Mouse (Mus musculus) activated CD4-positive, CD25-positive, alpha-beta regulatory T cell, adult 4 months (primary cell): ENCODE measurements around the gene Pik3r2. TPM values are rescaled to one million over a fixed set of nuclear protein-coding genes. Genes with fewer than 3 reads are reported as not detected.

ENCODE experiments used
- ATAC-seq: one replicate; pipeline ENCODE4 v1.8.0; 2017
- polyA plus RNA-seq, 2 experiments: library from polyadenylated mRNA; unstranded; fragments of 100-300 nt; shearing (Covaris generic); gene quantifications; one replicate each; pipeline ENCODE4 v1.2.1; 2017

Gene Pik3r2
- polyA plus RNA-seq, 2 experiments from 2014 or later, result 3.9 to 5.1 TPM

- no peak for ATAC-seq
Measured at GRCm38 (mm10) chr8:70756476-70757040, 20.0 kb downstream of the Pik3r2 start.

GRCm38 (mm10) chr8:70755661-70756475 lies 20.6 kb downstream of the Pik3r2 start:
- no peak for ATAC-seq

- peak; percentile 13 for ATAC-seq
Measured at GRCm38 (mm10) chr8:70754871-70755660, 21.4 kb downstream of the Pik3r2 start.

GRCm38 (mm10) chr8:70754043-70754870 lies 22.3 kb downstream of the Pik3r2 start, which contains the start of gene Rab3a:
Gene Rab3a, plus strand, starts transcription at chr8:70754679.
- ATAC-seq, result peak; percentile 98

GRCm38 (mm10) chr8:70753151-70753550 lies 23.4 kb downstream of the Pik3r2 start:
- no peak for ATAC-seq

- no peak for ATAC-seq
Measured at GRCm38 (mm10) chr8:70752000-70752764, 24.3 kb downstream of the Pik3r2 start.

- no peak for ATAC-seq
Measured at GRCm38 (mm10) chr8:70750128-70750680, 26.3 kb downstream of the Pik3r2 start.

- ATAC-seq, result no peak
Measured at GRCm38 (mm10) chr8:70749097-70749674, 27.3 kb downstream of the Pik3r2 start.

GRCm38 (mm10) chr8:70748246-70749096 lies 28.0 kb downstream of the Pik3r2 start:
- ATAC-seq, result no peak

GRCm38 (mm10) chr8:70747211-70747890 lies 29.2 kb downstream of the Pik3r2 start:
- ATAC-seq, result no peak

- no peak for ATAC-seq
Measured at GRCm38 (mm10) chr8:70746676-70747075, 29.8 kb downstream of the Pik3r2 start.

- ATAC-seq, result no peak
Measured at GRCm38 (mm10) chr8:70745691-70746220, 30.8 kb downstream of the Pik3r2 start.

- peak; percentile 44 for ATAC-seq
Measured at GRCm38 (mm10) chr8:70744806-70745205, 31.7 kb downstream of the Pik3r2 start.

GRCm38 (mm10) chr8:70743656-70744590 lies 32.6 kb downstream of the Pik3r2 start:
- ATAC-seq, result peak; percentile 47

GRCm38 (mm10) chr8:70742981-70743655 lies 33.4 kb downstream of the Pik3r2 start:
- no peak for ATAC-seq

- ATAC-seq, result no peak
Measured at GRCm38 (mm10) chr8:70742176-70742575, 34.3 kb downstream of the Pik3r2 start.

GRCm38 (mm10) chr8:70741661-70742060 lies 34.9 kb downstream of the Pik3r2 start:
- no peak for ATAC-seq
